Mouse (Mus musculus) CD8-positive naive resting alpha-beta T cell, adult 2 months (primary cell): ENCODE measurements around the gene Tcp10a.
"Not testable (repeated sequence)": the region's sequence is repeated elsewhere in the genome, so short reads cannot be mapped to it uniquely, and the experiment has no call there.

Experiments
- DNase-seq, 2 experiments: peaks; one replicate each; pipeline ENCODE4 v3.0.0; 2022; ENCODE audit warnings: low read depth in 2 of 2, low spot score in 2 of 2

Tcp10a gene

DNA sequence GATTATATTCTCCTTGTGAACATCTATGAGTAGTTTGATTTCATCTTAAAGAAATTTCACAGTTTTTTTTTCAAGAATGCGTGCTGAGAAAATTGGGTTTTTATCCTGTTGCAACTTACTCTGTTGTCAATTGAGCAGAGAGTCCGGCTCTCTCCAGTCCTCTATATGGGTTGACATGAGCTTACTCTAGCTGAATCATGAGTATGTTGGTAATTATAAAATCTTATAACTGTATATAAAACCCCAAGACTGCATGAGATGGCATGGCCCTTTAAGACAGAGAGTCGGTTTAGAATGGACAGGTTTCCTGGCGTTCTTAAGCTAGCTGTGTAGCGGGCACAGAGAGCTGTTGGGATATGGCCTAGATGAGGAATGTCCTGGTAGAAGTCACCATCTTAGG, at the start of gene Tcp10a:
Tcp10a (plus strand) TSS at position 301 of the 400 bp plus-strand sequence.
- DNase-seq, result not testable (repeated sequence)

DNA sequence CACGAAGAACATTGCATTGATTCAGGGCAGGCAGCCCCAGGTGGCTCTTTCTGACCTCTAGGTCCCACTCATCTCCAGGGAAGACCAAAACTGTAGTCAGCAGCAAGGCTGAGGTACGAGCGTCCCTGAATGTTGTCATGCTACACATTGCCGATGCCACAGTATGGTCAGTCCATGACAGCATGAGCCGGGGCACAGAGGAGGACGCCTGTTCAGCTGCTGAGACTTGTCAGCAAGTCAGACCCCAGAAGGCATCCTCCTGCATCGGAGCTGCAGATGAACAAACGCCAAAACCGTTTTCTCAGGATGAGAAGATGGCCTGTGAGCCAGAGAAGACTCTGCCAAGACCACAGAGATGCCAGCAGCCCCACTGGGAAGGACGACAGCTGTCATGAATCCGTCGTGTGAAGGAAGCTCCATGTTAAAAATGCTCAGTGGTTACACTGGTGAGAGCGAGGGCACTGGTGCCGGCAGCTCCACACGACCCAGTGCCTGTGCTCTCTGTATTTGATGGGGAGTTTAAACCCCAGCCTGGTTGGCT, 45.7 kb upstream of the Tcp10a start:
- DNase-seq, result no peak

DNA sequence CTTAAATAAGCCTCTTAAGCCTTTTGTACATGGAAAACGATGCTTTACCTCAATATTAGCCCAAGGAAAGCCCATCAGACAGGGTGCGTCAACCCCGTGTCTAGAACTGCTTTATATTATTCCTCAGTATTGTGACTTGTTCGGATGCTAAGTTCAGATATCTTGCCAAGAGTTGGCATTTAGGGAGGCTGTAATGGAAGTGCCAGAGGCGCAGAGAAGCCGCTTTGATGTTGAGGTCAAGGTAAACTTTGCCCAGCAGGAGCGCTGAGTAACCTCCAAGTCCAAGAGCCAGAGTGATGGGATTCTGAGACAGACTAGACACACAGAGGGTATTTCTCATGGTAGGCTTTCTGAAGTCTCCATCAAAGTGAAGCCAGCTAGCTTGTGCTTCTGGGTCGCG, 45.2 kb upstream of the Tcp10a start:
- no peak for DNase-seq

DNA sequence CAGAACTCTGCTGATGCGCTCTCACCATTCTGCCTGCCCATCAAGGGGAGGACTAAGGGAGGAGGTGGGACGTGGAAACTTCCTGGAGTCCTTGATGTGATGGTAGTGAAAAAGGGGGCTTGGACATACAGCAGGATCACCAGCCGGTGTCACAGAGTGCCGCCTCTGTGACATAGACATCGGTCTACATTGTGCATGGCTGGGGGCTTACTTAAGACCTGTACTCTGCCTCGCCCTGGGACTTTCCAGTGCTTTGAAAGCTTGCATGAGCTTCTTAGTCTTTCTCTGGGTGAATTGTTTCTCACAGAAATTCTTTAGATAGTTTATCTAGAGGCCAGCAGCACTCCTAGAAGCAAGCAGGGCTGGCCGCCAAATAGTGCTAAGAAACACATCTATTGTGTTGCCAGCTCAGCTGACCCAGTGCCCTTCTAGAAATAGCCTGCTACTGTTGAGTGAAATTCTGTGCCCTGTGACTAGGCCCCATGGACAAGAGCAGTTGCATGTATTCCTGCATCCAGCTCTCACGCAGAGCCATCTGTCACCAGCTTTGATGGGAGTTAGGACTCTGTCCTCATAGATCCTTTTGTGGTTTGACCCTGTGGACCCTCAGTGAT, 40.0 kb upstream of the Tcp10a start:
- DNase-seq, result no peak

DNA sequence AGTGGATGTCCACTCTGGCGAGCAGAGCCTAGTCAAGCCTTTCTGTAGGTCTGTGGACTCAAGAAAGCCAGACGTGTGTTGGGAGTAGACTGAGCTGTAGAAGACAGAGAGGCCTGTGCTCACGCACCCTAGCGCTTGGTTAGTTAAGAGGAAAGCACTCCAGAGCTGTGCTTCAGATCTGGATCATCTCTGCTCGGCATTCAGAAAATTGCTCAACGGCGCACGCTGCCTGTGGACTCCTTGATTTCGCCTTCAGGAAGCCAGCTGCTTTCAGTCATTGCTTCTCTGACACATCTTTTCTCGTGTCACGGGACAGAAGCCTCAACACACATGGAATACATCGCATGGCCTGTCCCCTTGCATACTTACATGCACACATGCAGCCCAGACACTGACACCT, 39.2 kb upstream of the Tcp10a start:
- no peak for DNase-seq

DNA sequence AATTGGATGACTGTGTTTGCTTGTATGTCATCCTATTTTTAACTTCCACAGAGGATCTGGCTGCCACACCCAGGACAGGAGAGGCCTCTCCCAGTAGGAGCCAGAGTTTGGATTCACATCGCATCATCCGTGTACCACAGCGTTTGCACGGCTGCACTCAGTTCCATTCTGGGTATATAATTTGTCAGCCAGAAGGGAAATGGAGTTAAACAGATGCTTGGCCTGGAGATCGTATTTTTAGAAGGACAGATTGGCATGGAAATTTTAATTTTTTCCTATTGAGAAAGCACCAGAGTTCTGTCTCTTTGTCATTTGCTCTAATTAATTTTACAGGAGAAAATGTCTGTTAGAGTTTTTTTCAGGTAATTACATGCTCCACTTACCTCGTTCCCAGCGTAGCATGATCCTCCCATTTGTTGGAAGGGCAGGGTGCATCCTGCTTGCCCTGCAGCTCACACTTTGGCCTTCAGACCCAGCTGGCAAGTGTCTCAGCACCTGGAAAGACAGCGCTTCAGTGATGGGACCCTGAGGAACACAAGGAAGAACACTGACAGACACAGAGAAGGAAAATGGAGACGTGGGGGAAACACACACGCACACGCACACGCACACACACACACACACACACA, 37.9 kb upstream of the Tcp10a start:
- DNase-seq, result no peak

DNA sequence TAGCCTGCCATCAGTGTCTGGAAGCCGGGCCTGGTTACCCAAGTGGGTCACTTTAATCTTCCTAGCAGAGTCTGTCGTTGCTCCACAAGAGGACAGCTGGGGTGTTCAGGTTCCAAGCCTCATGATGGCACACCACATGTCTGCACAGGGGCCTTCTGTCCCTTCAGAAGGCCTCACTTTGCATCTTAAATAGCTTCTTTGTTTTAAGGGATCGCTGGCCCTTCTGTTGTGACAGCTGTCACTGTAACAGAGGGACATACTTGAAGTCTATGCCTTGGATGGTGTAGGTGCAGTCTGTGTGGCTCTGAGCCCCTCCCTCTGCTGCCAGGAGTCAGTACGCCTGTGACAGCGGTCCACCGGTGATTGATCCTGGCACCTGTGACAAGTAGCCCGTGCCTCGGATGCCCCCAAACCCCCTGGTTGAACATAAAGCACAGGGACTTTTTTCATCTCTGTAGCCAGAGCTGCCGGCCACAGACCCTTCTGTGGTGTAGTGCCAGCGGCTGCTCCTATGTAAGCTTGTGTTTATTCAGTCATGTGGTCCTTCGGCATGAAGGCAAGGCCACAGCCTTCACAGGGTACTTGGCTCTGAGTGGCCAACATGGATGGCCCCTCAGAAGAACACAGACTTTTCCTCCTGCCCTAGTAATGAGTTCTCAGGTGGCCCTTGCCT, 32.3 kb upstream of the Tcp10a start:
- DNase-seq, result no peak

DNA sequence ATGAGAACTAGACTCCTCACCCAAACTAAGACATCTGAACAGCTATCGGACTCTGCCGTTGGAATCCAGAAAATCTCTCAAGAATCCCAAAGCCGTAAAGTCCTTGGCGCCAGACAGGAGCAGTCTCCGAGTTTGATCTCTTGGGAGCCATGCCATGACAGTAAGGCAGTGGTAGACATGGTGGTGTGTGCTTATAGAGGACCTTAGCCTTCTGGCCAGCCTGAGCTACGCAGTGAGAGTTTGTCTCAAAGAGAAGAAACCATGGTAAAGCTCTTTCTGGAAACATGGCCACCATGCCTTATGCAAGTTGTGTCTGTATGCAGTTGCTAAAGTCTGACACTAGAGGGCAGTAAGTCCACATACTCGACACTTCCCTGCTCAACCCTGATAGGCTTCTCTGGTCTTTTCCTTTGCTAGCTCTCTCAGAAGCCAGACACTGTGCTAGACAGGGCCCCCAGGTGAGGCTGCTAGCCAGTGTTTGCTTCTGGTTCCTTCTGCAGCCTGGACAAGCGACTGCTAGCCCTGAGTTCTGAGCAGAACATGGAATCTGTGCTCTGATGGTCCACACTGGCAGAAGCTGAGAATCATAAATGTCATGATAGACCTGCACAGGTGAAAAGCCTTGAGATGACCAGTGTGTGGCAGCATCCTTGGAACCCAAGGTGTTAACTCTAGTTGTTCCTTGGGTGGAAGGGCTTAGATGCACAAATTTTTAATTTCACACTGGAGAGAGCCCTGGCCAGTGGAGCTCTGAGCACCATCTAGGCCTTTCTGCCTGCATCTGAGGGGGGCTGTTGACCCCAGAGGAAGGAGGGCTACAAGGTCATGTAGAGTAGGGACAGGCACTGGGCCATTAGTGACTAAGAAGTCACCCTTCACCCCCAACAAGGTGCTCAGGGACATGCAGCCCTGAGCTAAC, 17.9 kb upstream of the Tcp10a start:
- DNase-seq, result peak in 1 of 2 experiments; percentile 19

DNA sequence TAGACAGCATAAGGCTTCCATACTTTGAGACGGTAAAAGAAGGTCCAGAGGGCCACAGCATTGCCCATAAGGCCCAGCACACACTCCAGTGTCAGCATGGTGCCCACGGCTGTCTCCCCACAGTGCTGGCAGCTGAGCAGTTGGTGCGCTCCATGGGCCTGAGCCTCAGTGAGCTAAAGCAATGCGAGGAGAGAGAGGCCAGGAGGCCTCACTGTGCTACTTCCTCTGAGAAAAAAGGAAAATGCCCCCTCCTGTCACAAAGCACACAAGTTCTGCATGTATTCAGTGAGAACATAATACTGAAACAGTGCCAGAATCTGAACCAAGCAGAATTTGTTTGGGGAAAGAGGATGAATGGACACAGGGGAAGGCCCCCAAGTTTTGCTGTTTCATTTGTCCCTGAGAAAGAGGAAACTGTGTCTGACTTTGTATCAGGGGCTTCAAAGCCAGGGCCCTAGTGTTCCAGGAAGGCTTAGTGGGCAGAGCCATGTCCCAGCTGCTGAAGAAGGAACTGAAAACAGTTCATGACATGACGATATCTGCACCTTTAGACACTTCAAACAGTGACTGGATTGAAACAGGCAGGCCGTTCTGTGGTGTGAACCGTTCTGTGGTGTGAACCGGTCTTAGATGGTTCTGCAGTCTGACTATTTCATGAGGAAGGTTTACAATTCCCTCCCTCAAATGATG, 8.6 kb upstream of the Tcp10a start:
- DNase-seq, result not testable (repeated sequence)

DNA sequence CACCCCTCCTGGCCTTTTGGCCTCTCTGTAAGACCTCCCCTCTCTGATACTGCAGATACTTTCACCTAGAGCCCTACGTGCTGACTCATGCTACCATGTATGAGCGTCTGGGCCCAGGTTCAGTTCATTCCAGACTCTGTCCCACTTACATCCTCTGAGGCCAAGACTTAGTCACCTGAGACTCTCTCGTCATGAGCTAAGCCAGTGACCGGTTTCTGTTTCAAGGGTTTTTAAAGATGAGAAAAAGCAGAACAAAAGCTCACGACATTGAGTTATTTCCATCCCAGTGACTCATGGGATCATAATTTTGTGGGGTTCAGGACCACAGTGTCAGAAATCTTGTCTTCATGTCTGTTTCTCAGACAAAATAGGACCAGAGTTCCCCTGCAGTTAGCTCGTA, 4.7 kb upstream of the Tcp10a start:
- not testable (repeated sequence) for DNase-seq

DNA sequence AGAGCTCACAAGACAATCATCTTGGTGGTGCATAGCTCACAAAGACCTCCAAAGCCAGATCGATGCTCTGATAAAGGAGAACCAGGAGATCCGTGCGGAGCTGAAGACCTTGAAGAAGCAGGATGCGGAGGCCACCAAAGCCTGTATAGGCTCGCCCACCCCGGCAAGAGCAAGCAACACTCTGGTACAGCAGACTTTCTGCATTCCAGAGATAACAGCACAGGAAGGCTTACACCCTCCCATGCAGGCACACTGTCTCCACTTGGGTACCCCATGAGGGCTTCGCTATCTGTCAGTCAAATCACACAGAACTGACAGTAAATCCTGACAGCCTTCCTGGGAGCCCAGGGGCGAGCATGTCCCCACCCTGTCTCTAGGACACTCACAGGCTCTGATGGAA, 2.0 kb downstream of the Tcp10a start:
- DNase-seq, result not testable (repeated sequence)

DNA sequence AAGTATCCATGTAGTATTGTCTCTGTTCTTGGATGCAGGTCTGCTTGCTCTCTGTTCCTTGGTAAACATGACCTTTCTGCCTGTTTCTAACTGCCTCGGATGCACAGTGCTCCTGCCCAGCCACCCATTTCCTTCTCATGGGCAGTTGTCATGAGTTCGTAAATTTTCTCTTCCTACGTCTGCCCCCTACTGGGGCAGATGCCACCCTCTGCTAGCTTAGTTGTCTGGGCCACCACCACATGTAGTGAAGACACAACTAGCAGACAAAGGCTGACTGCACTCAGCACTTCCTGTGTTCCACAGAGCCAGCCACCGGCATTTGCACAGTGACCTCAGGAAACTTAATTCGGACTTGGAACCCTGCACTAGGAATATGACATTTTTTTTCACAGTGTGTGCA, 8.3 kb downstream of the Tcp10a start:
- not testable (repeated sequence) for DNase-seq

DNA sequence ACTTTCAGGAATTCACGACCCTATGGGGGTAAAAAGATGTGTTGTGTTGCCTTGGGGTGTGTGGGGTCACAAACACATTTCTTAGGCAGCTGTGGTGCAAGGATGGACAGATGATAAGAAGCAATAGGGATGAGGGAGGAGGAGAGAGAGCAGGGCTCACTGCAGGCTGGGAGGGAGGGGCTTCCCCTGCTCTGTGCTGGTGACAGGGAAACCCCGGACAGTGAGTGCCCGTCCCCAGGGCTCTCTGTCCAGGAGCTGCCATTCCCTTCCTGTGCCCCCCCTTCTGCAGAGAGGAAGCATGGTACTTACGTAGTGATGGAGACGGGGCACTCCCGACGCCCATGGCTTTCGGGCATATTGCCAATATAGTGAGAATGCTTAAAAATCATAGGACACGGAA, 12.9 kb downstream of the Tcp10a start:
- not testable (repeated sequence) for DNase-seq

DNA sequence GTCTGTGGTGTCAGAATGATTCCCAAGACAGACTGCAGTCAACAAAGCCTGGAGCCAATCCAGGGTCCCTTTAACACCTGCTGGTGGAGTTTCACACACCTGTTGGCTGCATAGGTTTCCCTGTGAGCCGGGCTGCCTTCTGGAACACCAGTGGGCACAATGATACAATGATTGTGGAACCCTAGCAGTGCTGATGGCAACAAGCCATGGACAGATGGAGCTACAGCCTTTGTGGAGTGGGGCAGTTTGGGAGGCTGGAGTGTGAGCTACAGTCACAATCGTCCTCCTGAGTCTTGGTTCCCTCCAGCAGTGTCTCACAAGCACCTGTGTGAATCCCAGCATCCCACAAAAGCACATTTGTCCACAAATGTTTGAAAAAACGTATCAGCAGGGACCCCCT, 24.3 kb downstream of the Tcp10a start:
- not testable (repeated sequence) for DNase-seq

DNA sequence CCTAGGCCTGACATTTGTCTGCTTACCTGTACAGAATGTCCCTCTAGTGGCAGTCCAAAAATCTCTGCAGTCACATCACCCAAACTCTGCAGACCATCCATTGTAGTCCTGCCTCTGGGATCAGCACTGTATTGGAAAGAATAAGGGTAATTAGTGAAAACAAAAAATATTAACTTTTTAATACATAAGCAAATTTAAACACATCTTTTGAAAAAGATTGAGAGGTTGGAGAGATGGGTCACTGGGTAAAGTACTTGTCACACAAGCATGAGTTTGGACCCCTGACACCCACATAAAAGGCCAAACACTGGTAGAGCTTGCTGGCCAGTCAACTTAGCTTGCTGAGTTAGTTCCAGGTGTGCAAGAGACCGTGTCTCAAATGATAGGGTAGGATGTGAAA, 28.1 kb downstream of the Tcp10a start, which contains the start of gene Ttll2:
Ttll2 (minus strand) TSS at position 101 of the 400 bp plus-strand sequence.
- not testable (repeated sequence) for DNase-seq

DNA sequence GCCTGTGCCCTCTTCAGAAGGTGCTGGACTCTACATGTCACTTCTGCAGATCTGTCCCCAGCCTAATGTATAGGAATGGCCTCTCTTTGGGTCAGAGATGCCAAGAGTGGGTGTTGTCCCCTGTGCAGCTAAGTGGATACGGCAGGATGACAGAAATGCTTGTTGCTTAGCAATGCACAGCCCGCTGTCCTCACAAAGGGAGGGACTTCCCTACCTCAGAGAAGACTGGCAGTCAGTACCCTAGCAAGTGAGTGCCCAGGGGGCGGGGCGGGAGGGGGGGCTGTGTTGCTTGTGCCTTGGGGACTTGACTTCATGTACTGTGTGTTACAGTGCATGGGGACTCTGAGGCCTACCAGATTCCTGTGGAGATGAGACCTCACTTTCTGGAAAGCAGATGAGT, 35.4 kb downstream of the Tcp10a start:
- DNase-seq, result not testable (repeated sequence)

DNA sequence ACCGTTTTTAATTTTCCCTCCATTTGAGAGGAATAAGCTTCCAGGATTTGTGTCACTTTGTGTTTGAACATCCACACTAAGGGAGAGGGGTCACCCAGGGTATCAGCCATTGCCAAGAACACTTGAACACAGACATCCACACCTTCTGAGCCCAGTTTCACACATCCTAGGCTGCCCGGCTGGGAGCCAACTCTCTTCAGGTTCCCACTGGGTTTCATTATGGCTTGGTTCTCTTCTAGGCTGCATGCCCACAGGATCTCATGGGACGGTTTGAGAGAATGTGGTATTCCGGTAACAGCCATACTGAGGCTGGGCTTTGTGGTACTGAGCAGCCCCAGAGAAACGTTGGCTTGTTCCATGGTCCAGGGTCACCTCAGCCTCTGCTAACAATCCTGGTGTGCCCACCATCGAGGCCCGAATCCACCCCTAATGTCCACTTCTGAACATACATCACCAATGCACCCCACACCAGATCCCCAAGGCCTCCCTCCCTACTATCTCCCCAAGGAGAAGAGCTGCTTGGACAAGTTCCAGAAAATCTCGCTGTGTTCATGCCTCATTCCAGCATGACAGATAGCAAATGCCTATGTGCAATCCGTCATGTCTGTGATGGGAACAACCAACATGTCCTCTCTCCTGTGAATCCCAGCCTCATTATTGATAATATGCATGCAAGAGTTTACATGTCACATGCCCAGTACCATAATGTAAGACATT, 36.5 kb downstream of the Tcp10a start:
- not testable (repeated sequence) for DNase-seq

DNA sequence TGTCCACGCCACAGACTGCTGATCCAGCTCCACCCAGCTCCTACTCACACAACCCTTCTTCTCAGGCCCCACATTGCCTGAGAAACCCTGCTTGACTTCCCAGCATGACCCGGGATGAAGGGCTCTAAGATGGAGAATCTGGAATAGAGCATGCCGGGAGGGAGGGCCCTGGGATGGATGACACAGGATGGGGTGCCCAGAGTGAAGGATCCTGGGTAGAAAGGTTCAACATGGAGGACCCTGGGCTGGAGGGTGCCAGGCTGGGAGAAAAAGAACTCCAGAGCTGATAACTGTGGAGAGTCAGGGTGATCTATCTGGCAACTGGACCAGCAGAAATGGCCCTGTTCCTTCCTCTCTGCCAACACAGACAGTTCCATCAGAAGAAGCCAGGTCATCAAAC, 41.2 kb downstream of the Tcp10a start:
- not testable (repeated sequence) for DNase-seq

DNA sequence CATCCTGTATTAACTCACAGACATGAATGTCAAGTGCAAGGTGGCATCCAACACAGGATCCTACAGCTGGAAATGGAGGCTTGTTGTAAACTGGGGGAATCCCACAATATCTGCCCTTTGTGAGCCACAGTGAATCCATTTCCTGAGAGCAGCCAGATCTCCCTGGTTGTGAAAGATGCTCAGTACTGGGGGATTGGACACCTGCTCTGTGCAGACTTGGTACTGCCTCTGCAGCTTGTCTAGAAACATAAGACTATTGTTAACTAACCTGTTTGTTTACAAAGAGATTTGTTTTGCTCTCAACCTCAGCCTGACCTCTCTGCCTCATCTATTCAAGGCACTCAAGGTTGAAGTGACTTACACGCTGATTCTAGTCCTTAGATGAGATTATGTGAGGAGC, 41.8 kb downstream of the Tcp10a start:
- not testable (repeated sequence) for DNase-seq
